Mouse (Mus musculus) CH12.LX (cell line): ENCODE results near the gene Cpeb3. TPM values are rescaled to one million over a fixed set of nuclear protein-coding genes. Genes with fewer than 3 reads are reported as not detected.
A peak's percentile ranks its signal among the peaks of the same experiment; 100 is the strongest.

Experiments used
- DNase-seq: peaks from one replicate; pipeline ENCODE4 v3.0.0-alpha.2; 2013; ENCODE audit errors: extremely low read depth
- H3K27ac ChIP-seq: 2 replicates; pipeline ENCODE4 v1.5.1; 2012; ENCODE audit warnings: low read depth, mild to moderate bottlenecking, control low read depth, moderate library complexity; ENCODE audit not compliant: insufficient read depth
- H3K27me3 ChIP-seq: replicated peaks from 2 replicates; pipeline ENCODE3; 2012; ENCODE audit warnings: inconsistent platforms
- H3K36me3 ChIP-seq, 2 experiments: replicated peaks in 1 of 2; 2 replicates each; pipeline versions ENCODE3 to v1.6.1; 2012; ENCODE audit warnings: inconsistent platforms in 1 of 2, low read length in 1 of 2, mild to moderate bottlenecking in 1 of 2, mixed read lengths in 1 of 2, moderate library complexity in 1 of 2; ENCODE audit not compliant: control insufficient read depth in 1 of 2, insufficient read depth in 1 of 2
- H3K4me1 ChIP-seq, 2 experiments: 2 replicates each; pipeline ENCODE4 v1.6.1; 2012; ENCODE audit warnings: inconsistent platforms in 1 of 2, moderate library complexity in 1 of 2; ENCODE audit not compliant: insufficient read depth in 2 of 2, control insufficient read depth in 1 of 2
- H3K4me2 ChIP-seq: 2 replicates; pipeline ENCODE4 v1.6.1; 2012; ENCODE audit warnings: low read depth, mild to moderate bottlenecking, control low read depth; ENCODE audit not compliant: poor library complexity, insufficient read depth, severe bottlenecking
- H3K4me3 ChIP-seq, 3 experiments: fragments of 150-350 bp in 1 of 3; sonication (generic) in 1 of 3; replicated peaks in 1 of 3; 2 replicates each; pipeline versions ENCODE3 to v1.5.1; 2011 to 2012; ENCODE audit warnings: low read depth in 2 of 3, low read length in 2 of 3, mild to moderate bottlenecking in 2 of 3, moderate library complexity in 2 of 3, control low read depth in 1 of 3, improper control_type of control experiment in 1 of 3, inconsistent platforms in 1 of 3, mixed read lengths in 1 of 3; ENCODE audit not compliant: poor library complexity in 1 of 3
- H3K79me2 ChIP-seq: replicated peaks from 2 replicates; pipeline ENCODE4 v1.6.1; 2012; ENCODE audit warnings: mild to moderate bottlenecking, moderate library complexity; ENCODE audit not compliant: control insufficient read depth, poor library complexity, insufficient read depth, severe bottlenecking; ENCODE audit errors: extremely low read depth
- H3K9ac ChIP-seq: 2 replicates; pipeline ENCODE4 v1.6.1; 2012; ENCODE audit warnings: low read depth, mild to moderate bottlenecking, control low read depth, moderate library complexity; ENCODE audit not compliant: insufficient read depth
- H3K9me3 ChIP-seq: replicated peaks from 2 replicates; pipeline ENCODE3; 2012; ENCODE audit warnings: low read length, inconsistent platforms, mixed read lengths
- BHLHE40 ChIP-seq: IDR thresholded peaks from 2 replicates; pipeline ENCODE4 v1.6.1; 2011; ENCODE audit warnings: mild to moderate bottlenecking, low read depth, low read length, improper control_type of control experiment
- CTCF ChIP-seq, 2 experiments: IDR thresholded peaks in 1 of 2; conservative IDR thresholded peaks in 1 of 2; 2 replicates each; pipeline ENCODE4 v1.5.1; 2011 to 2012; ENCODE audit warnings: low read depth in 2 of 2, low read length in 2 of 2, improper control_type of control experiment in 1 of 2, inconsistent platforms in 1 of 2, mild to moderate bottlenecking in 1 of 2, moderate library complexity in 1 of 2
- E2F4 ChIP-seq: IDR thresholded peaks from 2 replicates; pipeline ENCODE4 v1.6.1; 2011; ENCODE audit warnings: low read depth, low read length, improper control_type of control experiment; ENCODE audit not compliant: insufficient replicate concordance
- ETS1 ChIP-seq: conservative IDR thresholded peaks from 2 replicates; pipeline ENCODE4 v1.6.1; 2012; ENCODE audit warnings: low read depth, mild to moderate bottlenecking, inconsistent platforms, low read length, improper control_type of control experiment, moderate library complexity
- GABPA ChIP-seq: IDR thresholded peaks from 2 replicates; pipeline ENCODE4 v1.6.1; 2012; ENCODE audit warnings: low read depth, low read length, improper control_type of control experiment, inconsistent platforms; ENCODE audit not compliant: insufficient replicate concordance
- KAT2A ChIP-seq: IDR thresholded peaks from 2 replicates; pipeline ENCODE4 v1.6.1; 2012; ENCODE audit warnings: low read length, improper control_type of control experiment, inconsistent platforms; ENCODE audit not compliant: insufficient replicate concordance
- MAX ChIP-seq: IDR thresholded peaks from 2 replicates; pipeline ENCODE4 v1.6.1; 2011; ENCODE audit warnings: low read length, improper control_type of control experiment
- MAZ ChIP-seq: IDR thresholded peaks from 2 replicates; pipeline ENCODE4 v1.6.1; 2012; ENCODE audit warnings: low read depth, mild to moderate bottlenecking, inconsistent platforms, low read length, improper control_type of control experiment, moderate library complexity
- MYC ChIP-seq: IDR thresholded peaks from 2 replicates; pipeline ENCODE4 v1.6.1; 2011; ENCODE audit warnings: low read depth, mild to moderate bottlenecking, improper control_type of control experiment, low read length
- NRF1 ChIP-seq: IDR thresholded peaks from 2 replicates; pipeline ENCODE4 v1.6.1; 2014; ENCODE audit warnings: low read depth, mild to moderate bottlenecking, inconsistent platforms, low read length, improper control_type of control experiment, moderate library complexity
- POLR2AphosphoS2 ChIP-seq: IDR thresholded peaks from 2 replicates; pipeline ENCODE4 v1.6.1; 2011; ENCODE audit warnings: low read depth, low read length, improper control_type of control experiment
- RCOR1 ChIP-seq: conservative IDR thresholded peaks from 2 replicates; pipeline ENCODE4 v1.6.1; 2012; ENCODE audit warnings: low read depth, mild to moderate bottlenecking, inconsistent platforms, low read length, improper control_type of control experiment
- SIN3A ChIP-seq: IDR thresholded peaks from 2 replicates; pipeline ENCODE4 v1.6.1; 2012; ENCODE audit warnings: low read length, improper control_type of control experiment, inconsistent platforms
- TCF12 ChIP-seq: IDR thresholded peaks from 2 replicates; pipeline ENCODE4 v1.6.1; 2014; ENCODE audit warnings: low read depth, mild to moderate bottlenecking, inconsistent platforms, low read length, improper control_type of control experiment
- UBTF ChIP-seq: IDR thresholded peaks from 2 replicates; pipeline ENCODE4 v1.6.1; 2012; ENCODE audit warnings: low read depth, mild to moderate bottlenecking, inconsistent platforms, low read length, improper control_type of control experiment, moderate library complexity
- USF2 ChIP-seq: conservative IDR thresholded peaks from 2 replicates; pipeline ENCODE4 v1.6.1; 2011; ENCODE audit warnings: low read depth, low read length, improper control_type of control experiment
- dilution Hi-C: fragments of 300-500 bp; cut with MboI; formaldehyde crosslinking; loops from 2 replicates; pipeline ENCODE4 v1.14.3; 2020; ENCODE audit warnings: low sequenced_read_pairs; ENCODE audit not compliant: extremely low pct_unique_long_range_greater_than_20kb, extremely low pct_ligation_motif_present
- in situ Hi-C: fragments of 300-500 bp; cut with MboI; formaldehyde crosslinking; loops from 3 replicates; pipeline ENCODE4 v1.14.3; 2019; ENCODE audit warnings: low sequenced_read_pairs, low pct_ligation_motif_present, low pct_unique_long_range_greater_than_20kb, mixed read lengths
- polyA plus RNA-seq: library from polyadenylated mRNA; unstranded; fragments of >175 nt; gene quantifications from 2 replicates; pipeline ENCODE4 v1.2.1, GENCODE M21; 2012; ENCODE audit warnings: low read depth; ENCODE audit not compliant: insufficient read length
- total RNA-seq, 2 experiments: library from RNA; depleted of rRNA; stranded (reverse); fragments of 300-350 nt in 1 of 2; fragments of >200 nt in 1 of 2; gene quantifications; 2 replicates each; pipeline ENCODE4 v1.2.3; 2012 to 2014

Cpeb3 gene
- total and polyA plus RNA-seq, 3 experiments: 1.5 to 3.1 (median 1.5) TPM

- no peaks in the 10 kb centered on the region for H3K79me2 ChIP-seq
- H3K4me2 ChIP-seq: peak overlapping the region; percentile 36; the same call in 1 of the 2 replicates
- in situ Hi-C loops (no loop called here), dilution Hi-C loops (no loop called here)
- no peaks in the 10 kb centered on the region for H3K27me3 ChIP-seq
- no peaks in the 10 kb centered on the region for H3K9me3 ChIP-seq
- 0 out of 2 replicates have a peak overlapping the region, but pooled peaks have one; percentile 20 for H3K27ac ChIP-seq
- no peak overlapping the region; the same call in 1 of the 2 replicates for H3K9ac ChIP-seq
- TF ChIP-seq MYC (no peak), POLR2AphosphoS2 (no peak), ETS1 (peak; percentile 61), BHLHE40 (peak; percentile 82), E2F4 (no peak), GABPA (no peak), NRF1 (no peak), MAZ (no peak), USF2 (no peak), SIN3A (peak; percentile 72)
- no peak for DNase-seq
- no peak overlapping the region for H3K4me3 ChIP-seq
- peaks cover 7 to 44% of the 10 kb centered on the region in 2 experiments for H3K4me1 ChIP-seq
- H3K36me3 ChIP-seq: no peaks in the 10 kb centered on the region
Observed at GRCm38 (mm10) chr19:37131660-37132059, 76.7 kb downstream of the Cpeb3 start.

GRCm38 (mm10) chr19:37128461-37128860, 79.9 kb downstream of the Cpeb3 start:
- peaks cover 8 to 38% of the 10 kb centered on the region in 2 experiments for H3K4me1 ChIP-seq
- no peaks in the 10 kb centered on the region for H3K36me3 ChIP-seq
- H3K9me3 ChIP-seq: no peaks in the 10 kb centered on the region
- H3K79me2 ChIP-seq: no peaks in the 10 kb centered on the region
- dilution Hi-C loops: no loop called here
- DNase-seq: no peak
- no peaks in the 10 kb centered on the region for H3K27me3 ChIP-seq
- no peak overlapping the region for H3K9ac ChIP-seq
- in situ Hi-C loops: no loop called here
- no peak for TF ChIP-seq NRF1
- no peak for TF ChIP-seq KAT2A
- TF ChIP-seq UBTF: no peak
- no peak for TF ChIP-seq BHLHE40
- no peak for TF ChIP-seq CTCF (conservative IDR thresholded peaks at IDR 0.05 in 1 of 2, IDR thresholded peaks at IDR 0.05 in 1 of 2; ENCODE audit: low read depth in 2 of 2, low read length in 2 of 2)
- no peak for TF ChIP-seq TCF12
- no peak for TF ChIP-seq RCOR1
- no peak for TF ChIP-seq MAX
- TF ChIP-seq GABPA: no peak
- TF ChIP-seq MAZ: no peak
- TF ChIP-seq, all 38 proteins: peak for 0
- Histone ChIP-seq H3K4me3 (no peak overlapping the region), H3K4me2 (no peak overlapping the region), H3K27ac (no peak overlapping the region)
